Mouse (Mus musculus) small intestine, adult 2 months (tissue): ENCODE measurements around the gene Prrt4.

Experiments
- CTCF ChIP-seq: fragments of 200-500 bp; IDR thresholded peaks from 2 replicates; pipeline ENCODE4 v1.5.1; 2012; ENCODE audit warnings: low read depth, mild to moderate bottlenecking, control low read depth, inconsistent platforms, low read length, moderate library complexity, mixed read lengths; ENCODE audit not compliant: insufficient replicate concordance, insufficient read length; ENCODE audit errors: extremely low read depth
- POLR2A ChIP-seq: fragments of 200-500 bp; IDR thresholded peaks from 2 replicates; pipeline ENCODE4 v1.6.1; 2012; ENCODE audit warnings: low read depth, mild to moderate bottlenecking, control low read depth, inconsistent platforms, low read length, moderate library complexity

GRCm38 (mm10) chr6:29214776-29215175, 35.4 kb upstream of the Prrt4 start:
- TF ChIP-seq CTCF = no peak
- TF ChIP-seq POLR2A = no peak
